Mouse (Mus musculus): ENCODE measurements around the gene Nudt13.
"Not testable (repeated sequence)": the region's sequence is repeated elsewhere in the genome, so short reads cannot be mapped to it uniquely, and the experiment has no call there.

Gene Nudt13

GRCm38 (mm10) chr14:20294117-20294892 lies at the start of gene Nudt13:
Gene Nudt13 (plus strand): TSS chr14:20294697.
- in situ Hi-C loops (cut with MboI) = no loop called here

- in situ Hi-C loops (cut with MboI) = no loop called here
Measured at GRCm38 (mm10) chr14:20245318-20245717, 49.2 kb upstream of the Nudt13 start.

GRCm38 (mm10) chr14:20245861-20246260 lies 48.6 kb upstream of the Nudt13 start:
- in situ Hi-C loops (cut with MboI) = no loop called here

DNA sequence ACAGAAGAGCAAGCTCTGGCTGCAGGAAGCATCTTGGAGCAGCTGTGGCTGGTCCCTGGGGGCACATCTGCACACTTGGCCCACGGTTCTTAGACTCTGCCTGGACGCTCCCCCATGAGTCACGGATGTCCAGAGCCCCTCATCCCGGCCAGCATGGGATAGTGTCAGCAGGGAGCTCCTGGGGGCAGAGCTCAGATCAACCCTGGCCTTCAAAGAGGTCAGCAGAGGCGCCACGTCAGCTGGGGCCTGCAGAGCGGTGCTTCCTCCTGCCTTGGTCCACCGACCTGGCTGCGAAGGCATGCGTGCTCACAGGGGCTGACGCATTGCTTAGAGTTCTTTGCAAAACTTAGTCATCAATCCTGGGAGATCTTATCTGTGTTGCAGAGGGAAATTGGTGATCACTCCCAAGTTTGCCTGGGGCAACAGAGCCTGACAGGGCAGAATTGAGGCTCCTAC lies 47.7 kb upstream of the Nudt13 start:
- in situ Hi-C loops (cut with MboI) = no loop called here

- in situ Hi-C loops (cut with MboI) = no loop called here
Measured at GRCm38 (mm10) chr14:20248001-20248400, 46.5 kb upstream of the Nudt13 start.

- in situ Hi-C loops (cut with MboI) = loop anchor here (25.0 kb wide), 1 partner anchor 413 kb away; no protein-coding TSS in a partner anchor
Measured at GRCm38 (mm10) chr14:20250237-20251171, 44.0 kb upstream of the Nudt13 start.

DNA sequence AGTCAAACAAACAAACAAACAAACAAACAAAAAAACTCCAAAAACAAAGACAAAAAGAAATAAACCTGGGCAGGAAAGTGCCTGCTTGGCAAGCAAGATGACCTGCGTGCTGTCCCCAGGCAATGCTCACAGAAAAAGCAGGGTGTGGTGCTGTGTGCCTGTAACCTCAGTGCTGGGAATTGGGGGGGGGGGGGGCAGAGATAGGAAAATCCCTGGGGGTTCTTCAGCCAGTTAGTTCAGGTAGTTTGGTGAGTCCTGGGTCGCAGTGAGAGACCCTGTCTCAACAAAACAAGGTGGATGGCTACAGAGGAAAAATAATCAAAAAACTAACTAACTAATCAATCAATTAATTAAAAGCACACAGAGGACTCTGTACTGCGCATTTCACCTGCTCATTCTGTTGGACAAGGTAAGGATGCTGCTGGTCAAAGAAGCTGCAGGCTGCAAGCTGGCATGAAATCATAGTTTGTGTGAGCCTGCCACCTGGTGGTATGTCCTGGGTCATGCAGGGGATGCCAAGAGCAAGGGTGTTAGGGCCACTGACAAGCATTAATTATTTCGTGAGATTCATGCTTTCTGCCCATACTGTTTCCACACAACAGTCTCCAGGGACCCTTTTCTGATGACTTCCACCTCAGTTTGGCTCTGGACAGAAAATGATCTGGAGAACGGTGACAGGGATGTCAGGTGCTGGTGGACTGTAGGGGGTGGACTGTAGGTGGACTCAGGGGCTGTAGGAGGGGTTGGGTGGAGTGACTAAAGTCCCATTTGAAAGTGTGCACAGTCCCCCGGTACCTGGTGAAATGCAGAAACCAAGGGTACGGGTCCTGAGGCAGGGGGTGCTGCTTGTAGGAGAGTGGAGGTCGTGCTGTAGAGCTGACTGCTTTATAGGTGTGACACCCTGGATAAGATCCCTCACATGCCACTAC lies 36.0 kb upstream of the Nudt13 start:
- in situ Hi-C loops (cut with MboI) = loop anchor here (25.0 kb wide), 1 partner anchor 421 kb away; no protein-coding TSS in a partner anchor

- in situ Hi-C loops (cut with MboI) = loop anchor here (5.0 to 25.0 kb wide), 2 partner anchors 150 to 425 kb away; no protein-coding TSS in a partner anchor
Measured at GRCm38 (mm10) chr14:20262346-20262745, 32.2 kb upstream of the Nudt13 start.

- in situ Hi-C loops (cut with MboI) = loop anchor here (25.0 kb wide), 1 partner anchor 431 kb away; no protein-coding TSS in a partner anchor
Measured at GRCm38 (mm10) chr14:20268421-20268820, 26.1 kb upstream of the Nudt13 start.

- in situ Hi-C loops (cut with MboI) = loop anchor here (25.0 kb wide), 1 partner anchor 432 kb away; no protein-coding TSS in a partner anchor
Measured at GRCm38 (mm10) chr14:20269082-20269809, 25.3 kb upstream of the Nudt13 start, which contains the start of gene Kcnk16. Gene Kcnk16 (minus strand): TSS chr14:20269199.

DNA sequence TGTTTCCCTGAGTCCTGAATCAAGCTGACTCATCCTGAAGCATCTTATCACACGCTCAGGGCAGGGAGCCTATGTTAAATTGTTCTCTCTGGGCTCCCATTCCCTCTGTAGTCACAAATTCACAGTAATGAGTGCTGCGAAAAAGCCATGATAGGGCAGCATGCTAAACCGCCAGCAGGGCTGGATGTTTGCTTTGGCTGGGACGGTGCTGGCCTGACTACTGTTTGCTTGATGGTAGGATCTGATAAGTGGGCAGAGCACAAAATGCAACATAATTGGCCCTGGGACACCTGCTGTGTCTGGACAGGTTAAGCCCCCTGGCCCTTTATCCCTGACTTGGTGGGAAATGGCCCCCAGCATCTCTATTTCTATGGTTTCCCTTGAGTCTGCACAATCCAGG lies 3.1 kb upstream of the Nudt13 start:
- in situ Hi-C loops (cut with MboI) = no loop called here

DNA sequence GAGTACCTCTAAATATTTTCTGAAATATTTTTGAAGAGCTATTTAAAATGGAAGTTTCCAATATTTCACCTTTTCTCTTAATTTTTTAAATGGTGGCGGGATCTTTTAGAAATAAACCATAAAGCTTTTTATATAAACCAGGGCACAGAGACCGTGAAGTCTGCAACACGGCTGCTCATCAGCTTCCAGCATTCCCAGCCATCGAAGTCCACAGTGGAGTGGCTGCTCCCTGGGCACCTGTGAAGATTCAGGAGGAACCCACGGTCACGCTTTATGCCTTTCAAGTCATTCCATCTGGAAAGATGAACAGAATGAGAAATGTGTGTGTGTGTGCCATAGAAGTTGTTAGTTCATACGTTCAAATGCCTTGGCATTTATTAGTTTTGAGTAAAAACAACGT lies 450 bp downstream of the Nudt13 start:
- in situ Hi-C loops (cut with MboI) = no loop called here

DNA sequence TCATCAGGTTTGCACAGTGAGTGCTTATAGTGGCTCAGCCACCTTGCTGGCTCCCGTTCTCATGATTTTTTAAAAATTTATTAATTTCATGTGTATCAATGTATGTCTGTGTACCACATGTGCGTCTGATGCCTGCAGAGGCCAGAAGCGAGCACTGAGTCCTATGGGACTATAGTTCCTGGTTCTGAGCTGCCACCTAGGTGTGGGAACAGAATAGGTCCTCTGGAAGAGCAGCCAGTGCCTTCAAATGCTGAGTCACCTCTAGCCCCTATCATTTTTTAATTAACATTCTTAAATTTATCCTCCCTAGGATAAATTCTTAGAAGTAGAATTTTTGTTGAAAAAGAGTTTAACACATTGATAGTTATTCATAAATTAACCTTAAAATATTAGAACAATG lies 3.1 kb downstream of the Nudt13 start:
- in situ Hi-C loops (cut with MboI) = no loop called here

GRCm38 (mm10) chr14:20298131-20298530 lies 3.6 kb downstream of the Nudt13 start:
- in situ Hi-C loops (cut with MboI) = no loop called here

DNA sequence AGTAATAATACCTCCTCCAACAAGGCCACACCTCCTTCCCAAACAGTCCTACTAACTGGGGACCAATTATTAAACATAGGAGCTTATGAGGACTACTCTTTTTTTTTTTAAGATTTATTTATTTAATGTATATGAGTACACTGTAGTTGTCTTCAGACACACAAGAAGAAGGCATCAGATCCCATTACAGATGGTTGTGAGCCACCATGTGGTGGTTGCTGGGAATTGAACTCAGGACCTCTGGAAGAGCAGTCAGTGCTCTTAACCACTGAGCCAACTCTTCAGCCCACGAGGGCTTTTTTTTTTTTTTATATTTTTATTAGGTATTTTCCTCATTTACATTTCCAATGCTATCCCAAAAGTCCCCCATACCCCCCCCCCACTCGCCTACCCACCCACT lies 10.6 kb downstream of the Nudt13 start:
- in situ Hi-C loops (cut with MboI) = not testable (repeated sequence)

DNA sequence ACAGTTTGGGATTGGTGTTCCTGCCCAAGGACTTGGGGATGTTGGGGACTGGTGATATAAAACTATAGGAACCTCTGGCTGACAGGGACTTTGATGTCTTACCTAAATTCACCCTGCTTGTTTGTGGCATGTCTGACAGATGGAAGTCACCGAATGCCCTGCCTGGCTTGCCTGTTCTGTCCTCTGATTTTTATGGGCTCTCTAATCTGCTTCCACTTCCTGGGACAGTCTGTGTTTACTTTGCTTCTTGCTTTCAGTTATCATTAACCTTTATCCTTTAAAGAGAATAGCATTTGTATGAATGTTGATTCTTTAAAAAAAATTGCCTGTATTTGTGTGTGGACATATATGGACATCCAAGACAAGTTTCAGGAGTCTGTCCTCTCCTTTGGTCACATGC lies 20.6 kb downstream of the Nudt13 start:
- in situ Hi-C loops (cut with MboI) = no loop called here

GRCm38 (mm10) chr14:20319420-20319819 lies 24.9 kb downstream of the Nudt13 start:
- in situ Hi-C loops (cut with MboI) = no loop called here

GRCm38 (mm10) chr14:20324196-20324595 lies 29.7 kb downstream of the Nudt13 start:
- in situ Hi-C loops (cut with MboI) = no loop called here

DNA sequence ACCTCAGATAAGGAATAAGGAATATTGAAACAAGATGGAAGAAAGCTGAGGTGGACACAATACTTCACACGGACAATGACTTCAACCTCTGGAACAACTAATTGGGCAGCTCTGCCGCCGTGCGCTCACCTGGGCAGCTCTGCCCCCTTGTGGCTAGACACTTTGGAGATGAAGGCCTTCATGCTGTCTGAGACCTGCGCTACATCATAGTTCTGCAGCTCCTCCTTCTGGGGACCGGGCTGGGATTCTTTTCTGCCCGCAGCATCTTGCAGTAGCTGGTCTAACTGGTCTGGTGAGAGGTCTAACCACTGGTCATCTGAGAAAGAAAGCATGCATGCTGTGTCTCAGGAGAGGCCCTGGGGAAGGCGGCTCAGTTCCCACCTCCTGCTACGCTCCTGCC lies 34.0 kb downstream of the Nudt13 start:
- in situ Hi-C loops (cut with MboI) = no loop called here

GRCm38 (mm10) chr14:20331316-20331715 lies 36.8 kb downstream of the Nudt13 start:
- in situ Hi-C loops (cut with MboI) = no loop called here
